Mouse (Mus musculus): ENCODE results near the gene Foxp1.

GRCm38 (mm10) chr6:99519052-99519451, 3.5 kb downstream of the Foxp1 start:
- no peak for TF ChIP-seq CTCF (IDR thresholded peaks at IDR 0.05; ENCODE audit: low read depth)
- TF ChIP-seq EP300 (IDR thresholded peaks at IDR 0.05; ENCODE audit: low read depth): no peak
